In genomic region chr10:62311464-62311863, GRCm38 (mm10) we compare ENCODE assay signal across 8 mouse cellular contexts. TPM values are rescaled to one million over a fixed set of nuclear protein-coding genes. Genes with fewer than 3 reads are reported as not detected.
DNase-seq lines count a peak whose midpoint lies in the region; ATAC-seq and TF ChIP-seq lines count a peak whose summit lies in the region.

No protein-coding gene starts in this region.

- in situ Hi-C loops in CH12.LX (cut with MboI; ENCODE audit: low pct_ligation_motif_present, low pct_unique_long_range_greater_than_20kb, low sequenced_read_pairs): no loop called here

- DNase-seq in CH12.LX (ENCODE audit: extremely low read depth): peak; percentile 76
- peak; percentile 48 for DNase-seq in gastrocnemius, adult 18-20 months (ENCODE audit: low spot score)
- peak; percentile 62 for DNase-seq in kidney, adult 18-20 months
- DNase-seq in lung, embryonic 14.5 days: peak; percentile 65
- DNase-seq in cerebellum, adult 9-10 months: no peak

- no peaks in the 10 kb centered on the region for H3K27me3 ChIP-seq in forebrain, embryonic 12.5 days
- no peaks in the 10 kb centered on the region for H3K27me3 ChIP-seq in forebrain, embryonic 16.5 days (replicated peaks; ENCODE audit: control insufficient read depth, insufficient read depth, low read length)
- no peaks in the 10 kb centered on the region for H3K27me3 ChIP-seq in CH12.LX (replicated peaks)
- no peaks in the 10 kb centered on the region for H3K27me3 ChIP-seq in lung, embryonic 14.5 days (ENCODE audit: insufficient read depth, low read length)
- no peaks in the 10 kb centered on the region for H3K27me3 ChIP-seq in hindbrain, embryonic 13.5 days

- no peak for TF ChIP-seq POLR2A in CH12.LX (IDR thresholded peaks at IDR 0.05; ENCODE audit: low read depth, low read length)

- no peak for TF ChIP-seq RAD21 in CH12.LX (IDR thresholded peaks at IDR 0.05; ENCODE audit: low read depth, low read length)

- WGBS in forebrain, embryonic 12.5 days: 28% methylated on average over 6 of the region's 6 CpGs
- 11% methylated on average over 6 of the region's 6 CpGs for WGBS in forebrain, embryonic 16.5 days
- 36% methylated on average over 6 of the region's 6 CpGs for WGBS in lung, embryonic 14.5 days
- 52% methylated on average over 6 of the region's 6 CpGs for WGBS in hindbrain, embryonic 13.5 days

- H3K4me1 ChIP-seq in forebrain, embryonic 12.5 days: peaks cover 13% of the 10 kb centered on the region
- no peaks in the 10 kb centered on the region for H3K4me1 ChIP-seq in forebrain, embryonic 16.5 days (replicated peaks; ENCODE audit: control insufficient read depth, insufficient read depth, low read length)
- peaks cover 7 to 18% of the 10 kb centered on the region in 2 experiments for H3K4me1 ChIP-seq in CH12.LX (ENCODE audit: control insufficient read depth in 1 of 2, insufficient read depth in 2 of 2)
- peaks cover 7% of the 10 kb centered on the region; the same call in 1 of the 2 replicates for H3K4me1 ChIP-seq in lung, embryonic 14.5 days (ENCODE audit: insufficient read depth)
- peaks cover 17% of the 10 kb centered on the region for H3K4me1 ChIP-seq in hindbrain, embryonic 13.5 days (replicated peaks)

- no peak overlapping the region for H3K4me2 ChIP-seq in forebrain, embryonic 12.5 days
- H3K4me2 ChIP-seq in forebrain, embryonic 16.5 days (ENCODE audit: low read length): no peak overlapping the region
- H3K4me2 ChIP-seq in CH12.LX (ENCODE audit: insufficient read depth, low read depth, poor library complexity, severe bottlenecking): peak overlapping the region; percentile 55
- no peak overlapping the region for H3K4me2 ChIP-seq in lung, embryonic 14.5 days
- H3K4me2 ChIP-seq in hindbrain, embryonic 13.5 days: no peak overlapping the region

- no peak for TF ChIP-seq CTCF in CH12.LX (conservative IDR thresholded peaks at IDR 0.05 in 1 of 2, IDR thresholded peaks at IDR 0.05 in 1 of 2; ENCODE audit: low read depth in 2 of 2, low read length in 2 of 2)
- TF ChIP-seq CTCF in lung, embryonic 14.5 days (IDR thresholded peaks at IDR 0.05; ENCODE audit: low read depth): no peak

- no peak overlapping the region for H3K4me3 ChIP-seq in forebrain, embryonic 12.5 days (replicated peaks)
- no peak overlapping the region for H3K4me3 ChIP-seq in forebrain, embryonic 16.5 days (replicated peaks; ENCODE audit: low read length)
- no peak overlapping the region for H3K4me3 ChIP-seq in CH12.LX (replicated peaks in 1 of 3; ENCODE audit: low read depth in 2 of 3, low read length in 2 of 3, poor library complexity in 1 of 3)
- H3K4me3 ChIP-seq in lung, embryonic 14.5 days (ENCODE audit: low read depth, low read length): no peak overlapping the region
- no peak overlapping the region for H3K4me3 ChIP-seq in hindbrain, embryonic 13.5 days

- ATAC-seq in forebrain, embryonic 12.5 days (ENCODE audit: low FRiP score): peak; percentile 33; the same call in 1 of the 2 replicates
- no peak for ATAC-seq in forebrain, embryonic 16.5 days
- ATAC-seq in lung, embryonic 14.5 days (ENCODE audit: insufficient read depth): no peak
- ATAC-seq in hindbrain, embryonic 13.5 days (ENCODE audit: low FRiP score): no peak

- no peaks in the 10 kb centered on the region for H3K9me3 ChIP-seq in forebrain, embryonic 12.5 days
- H3K9me3 ChIP-seq in forebrain, embryonic 16.5 days (ENCODE audit: control insufficient read depth, low read length): no peaks in the 10 kb centered on the region
- peaks cover 4% of the 10 kb centered on the region for H3K9me3 ChIP-seq in CH12.LX (replicated peaks; ENCODE audit: low read length)
- H3K9me3 ChIP-seq in lung, embryonic 14.5 days (ENCODE audit: low read depth, low read length): no peaks in the 10 kb centered on the region
- H3K9me3 ChIP-seq in hindbrain, embryonic 13.5 days: no peaks in the 10 kb centered on the region

- H3K27ac ChIP-seq in forebrain, embryonic 12.5 days: peak overlapping the region; percentile 50; the same call in 1 of the 2 replicates
- H3K27ac ChIP-seq in forebrain, embryonic 16.5 days (ENCODE audit: low read length): no peak overlapping the region
- H3K27ac ChIP-seq in CH12.LX (ENCODE audit: insufficient read depth, low read depth): no peak overlapping the region
- 0 out of 2 replicates have a peak overlapping the region, but pooled peaks have one; percentile 3 for H3K27ac ChIP-seq in lung, embryonic 14.5 days (ENCODE audit: low read depth)
- no peak overlapping the region for H3K27ac ChIP-seq in hindbrain, embryonic 13.5 days

- no peak for TF ChIP-seq EP300 in CH12.LX (IDR thresholded peaks at IDR 0.05; ENCODE audit: low read length)

- dilution Hi-C loops in CH12.LX (cut with MboI; ENCODE audit: extremely low pct_ligation_motif_present, extremely low pct_unique_long_range_greater_than_20kb, low sequenced_read_pairs): no loop called here

- H3K9ac ChIP-seq in forebrain, embryonic 12.5 days: no peak overlapping the region
- no peak overlapping the region for H3K9ac ChIP-seq in forebrain, embryonic 16.5 days (replicated peaks; ENCODE audit: low read depth, low read length)
- no peak overlapping the region for H3K9ac ChIP-seq in CH12.LX (ENCODE audit: insufficient read depth, low read depth)
- H3K9ac ChIP-seq in lung, embryonic 14.5 days: no peak overlapping the region
- no peak overlapping the region for H3K9ac ChIP-seq in hindbrain, embryonic 13.5 days

- H3K36me3 ChIP-seq in forebrain, embryonic 12.5 days (replicated peaks): no peaks in the 10 kb centered on the region
- H3K36me3 ChIP-seq in forebrain, embryonic 16.5 days (ENCODE audit: control insufficient read depth, insufficient read depth): no peaks in the 10 kb centered on the region
- H3K36me3 ChIP-seq in CH12.LX (replicated peaks in 1 of 2; ENCODE audit: control insufficient read depth in 1 of 2, insufficient read depth in 1 of 2, low read length in 1 of 2): peaks cover 2 to 51% of the 10 kb centered on the region in 2 experiments
- H3K36me3 ChIP-seq in lung, embryonic 14.5 days (ENCODE audit: insufficient read depth): no peaks in the 10 kb centered on the region
- peaks cover 23% of the 10 kb centered on the region for H3K36me3 ChIP-seq in hindbrain, embryonic 13.5 days

- no peaks in the 10 kb centered on the region for H3K79me2 ChIP-seq in CH12.LX (replicated peaks; ENCODE audit: control insufficient read depth, extremely low read depth, insufficient read depth, poor library complexity, severe bottlenecking)

TF ChIP-seq in CH12.LX, 34 proteins besides CTCF, POLR2A, EP300 and RAD21:
- TF ChIP-seq MEF2A (IDR thresholded peaks at IDR 0.05; ENCODE audit: borderline replicate concordance, low read depth, low read length): no peak
- TF ChIP-seq CHD2 (IDR thresholded peaks at IDR 0.05; ENCODE audit: low read length): peak; percentile 66; the same call in 1 of the 2 replicates
- TF ChIP-seq GABPA (IDR thresholded peaks at IDR 0.05; ENCODE audit: insufficient replicate concordance, low read depth, low read length): no peak
- no peak for TF ChIP-seq ZC3H11A (IDR thresholded peaks at IDR 0.05; ENCODE audit: low read depth, low read length)
- no peak for TF ChIP-seq ETS1 (conservative IDR thresholded peaks at IDR 0.05; ENCODE audit: low read depth, low read length)

RNA-seq across cellular contexts. Expression of gene Tacr2, which starts 59.2 kb away (rescaled TPM):
- polyA plus RNA-seq in forebrain, embryonic 12.5 days (2016; fragmentation: Nextera tagmentation; extraction: Ambion mirVana): not detected in 2 replicates
- polyA plus RNA-seq in forebrain, embryonic 16.5 days (2015; fragmentation: Nextera tagmentation; extraction: Ambion mirVana): not detected in 2 replicates
- total RNA-seq in CH12.LX (2012; rRNA removed): 0.04 TPM in 2 replicates
- total RNA-seq in CH12.LX (2014; rRNA removed): 0.14 and 0.24 TPM in 2 replicates
- 0.13 TPM in 1 of 2 replicates, not detected in the other for polyA plus RNA-seq in CH12.LX (2012; ENCODE audit: insufficient read length, low read depth)
- not detected for total RNA-seq in gastrocnemius, adult 18-20 months (2021)
- polyA plus RNA-seq in lung, embryonic 14.5 days (2014; fragmentation: Nextera tagmentation; extraction: Ambion mirVana): 0.46 and 0.85 TPM in 2 replicates
- not detected in 2 replicates for polyA plus RNA-seq in hindbrain, embryonic 13.5 days (2015; fragmentation: Nextera tagmentation; extraction: Ambion mirVana)

Comparison
In these comparisons a context has a peak if more than half of its experiments do, and no peak if none do; other contexts are left out.
1. H3K27ac ChIP-seq: peak in forebrain, embryonic 12.5 days (single experiment) and lung, embryonic 14.5 days (single experiment); none in forebrain, embryonic 16.5 days (single experiment), CH12.LX (single experiment) and hindbrain, embryonic 13.5 days (single experiment).